Mouse (Mus musculus): ENCODE results near the gene Bpgm. TPM values are rescaled to one million over a fixed set of nuclear protein-coding genes. Genes with fewer than 3 reads are reported as not detected.

Bpgm gene
- polyA plus RNA-seq, 1 experiment from 2014 or later: 96.2 TPM

- Histone ChIP-seq H3K27me3 (ENCODE audit: control insufficient read depth, insufficient read depth, low read length) (no peaks in the 10 kb centered on the region), H3K4me1 (ENCODE audit: control insufficient read depth, insufficient read depth, low read length) (no peaks in the 10 kb centered on the region), H3K9me3 (replicated peaks; ENCODE audit: control insufficient read depth, low read length) (no peaks in the 10 kb centered on the region), H3K4me3 (ENCODE audit: low read length) (no peak overlapping the region), H3K9ac (ENCODE audit: low read length) (no peak overlapping the region), H3K4me2 (ENCODE audit: low read depth, low read length) (no peak overlapping the region), H3K27ac (ENCODE audit: low read length) (no peak overlapping the region), H3K36me3 (ENCODE audit: control insufficient read depth, insufficient read depth) (no peaks in the 10 kb centered on the region)
- WGBS: 41% methylated on average over 4 of the region's 4 CpGs
- ATAC-seq (replicated peaks; ENCODE audit: extremely low read depth, insufficient read depth, low FRiP score): no peak
Measured at GRCm38 (mm10) chr6:34460651-34461050, 15.4 kb upstream of the Bpgm start.

GRCm38 (mm10) chr6:34463582-34463981, 12.4 kb upstream of the Bpgm start:
- no peaks in the 10 kb centered on the region for H3K9me3 ChIP-seq (replicated peaks; ENCODE audit: control insufficient read depth, low read length)
- H3K4me2 ChIP-seq (ENCODE audit: low read depth, low read length): no peak overlapping the region
- H3K27ac ChIP-seq (ENCODE audit: low read length): no peak overlapping the region
- no peak overlapping the region for H3K4me3 ChIP-seq (ENCODE audit: low read length)
- no peak overlapping the region for H3K9ac ChIP-seq (ENCODE audit: low read length)
- no peaks in the 10 kb centered on the region for H3K36me3 ChIP-seq (ENCODE audit: control insufficient read depth, insufficient read depth)
- 76% methylated on average over 4 of the region's 4 CpGs for WGBS
- no peaks in the 10 kb centered on the region for H3K27me3 ChIP-seq (ENCODE audit: control insufficient read depth, insufficient read depth, low read length)
- no peaks in the 10 kb centered on the region for H3K4me1 ChIP-seq (ENCODE audit: control insufficient read depth, insufficient read depth, low read length)
- ATAC-seq (replicated peaks; ENCODE audit: extremely low read depth, insufficient read depth, low FRiP score): no peak

GRCm38 (mm10) chr6:34471434-34472110, 4.4 kb upstream of the Bpgm start:
- Histone ChIP-seq H3K4me1 (ENCODE audit: control insufficient read depth, insufficient read depth, low read length) (peaks cover under 1% of the 10 kb centered on the region), H3K27ac (ENCODE audit: low read length) (no peak overlapping the region), H3K4me2 (ENCODE audit: low read depth, low read length) (no peak overlapping the region), H3K4me3 (ENCODE audit: low read length) (no peak overlapping the region), H3K9ac (ENCODE audit: low read length) (no peak overlapping the region), H3K27me3 (ENCODE audit: control insufficient read depth, insufficient read depth, low read length) (no peaks in the 10 kb centered on the region), H3K9me3 (replicated peaks; ENCODE audit: control insufficient read depth, low read length) (no peaks in the 10 kb centered on the region), H3K36me3 (ENCODE audit: control insufficient read depth, insufficient read depth) (no peaks in the 10 kb centered on the region)
- WGBS: 56% methylated on average over 12 of the region's 12 CpGs
- no peak for ATAC-seq (replicated peaks; ENCODE audit: extremely low read depth, insufficient read depth, low FRiP score)

GRCm38 (mm10) chr6:34473346-34473745, 2.7 kb upstream of the Bpgm start:
- WGBS: 77% methylated on average over 1 of the region's 1 CpGs
- Histone ChIP-seq H3K4me3 (ENCODE audit: low read length) (no peak overlapping the region), H3K4me1 (ENCODE audit: control insufficient read depth, insufficient read depth, low read length) (peaks cover 5% of the 10 kb centered on the region), H3K36me3 (ENCODE audit: control insufficient read depth, insufficient read depth) (no peaks in the 10 kb centered on the region), H3K27ac (ENCODE audit: low read length) (no peak overlapping the region), H3K4me2 (ENCODE audit: low read depth, low read length) (no peak overlapping the region), H3K9me3 (replicated peaks; ENCODE audit: control insufficient read depth, low read length) (no peaks in the 10 kb centered on the region), H3K27me3 (ENCODE audit: control insufficient read depth, insufficient read depth, low read length) (no peaks in the 10 kb centered on the region), H3K9ac (ENCODE audit: low read length) (no peak overlapping the region)
- no peak for ATAC-seq (replicated peaks; ENCODE audit: extremely low read depth, insufficient read depth, low FRiP score)

GRCm38 (mm10) chr6:34474031-34474430, 2.0 kb upstream of the Bpgm start:
- Histone ChIP-seq H3K36me3 (ENCODE audit: control insufficient read depth, insufficient read depth) (no peaks in the 10 kb centered on the region), H3K27me3 (ENCODE audit: control insufficient read depth, insufficient read depth, low read length) (no peaks in the 10 kb centered on the region), H3K4me3 (ENCODE audit: low read length) (no peak overlapping the region), H3K4me2 (ENCODE audit: low read depth, low read length) (no peak overlapping the region), H3K27ac (ENCODE audit: low read length) (no peak overlapping the region), H3K4me1 (ENCODE audit: control insufficient read depth, insufficient read depth, low read length) (peaks cover 5% of the 10 kb centered on the region), H3K9me3 (replicated peaks; ENCODE audit: control insufficient read depth, low read length) (no peaks in the 10 kb centered on the region), H3K9ac (ENCODE audit: low read length) (no peak overlapping the region)
- 57% methylated on average over 3 of the region's 3 CpGs for WGBS
- no peak for ATAC-seq (replicated peaks; ENCODE audit: extremely low read depth, insufficient read depth, low FRiP score)

GRCm38 (mm10) chr6:34475391-34475790, 616 bp upstream of the Bpgm start:
- Histone ChIP-seq H3K4me2 (ENCODE audit: low read depth, low read length) (peak overlapping the region; percentile 77), H3K9me3 (replicated peaks; ENCODE audit: control insufficient read depth, low read length) (no peaks in the 10 kb centered on the region), H3K27me3 (ENCODE audit: control insufficient read depth, insufficient read depth, low read length) (no peaks in the 10 kb centered on the region), H3K4me1 (ENCODE audit: control insufficient read depth, insufficient read depth, low read length) (peaks cover 8% of the 10 kb centered on the region), H3K27ac (ENCODE audit: low read length) (no peak overlapping the region; the same call in 1 of the 2 replicates), H3K4me3 (ENCODE audit: low read length) (peak overlapping the region; percentile 88), H3K36me3 (ENCODE audit: control insufficient read depth, insufficient read depth) (no peaks in the 10 kb centered on the region), H3K9ac (ENCODE audit: low read length) (peak overlapping the region; percentile 82)
- WGBS: 9% methylated on average over 6 of the region's 6 CpGs
- no peak for ATAC-seq (replicated peaks; ENCODE audit: extremely low read depth, insufficient read depth, low FRiP score)

GRCm38 (mm10) chr6:34478036-34478435, 2.0 kb downstream of the Bpgm start:
- H3K9ac ChIP-seq (ENCODE audit: low read length): no peak overlapping the region

GRCm38 (mm10) chr6:34478677-34479360, 2.8 kb downstream of the Bpgm start:
- Histone ChIP-seq H3K36me3 (ENCODE audit: control insufficient read depth, insufficient read depth) (no peaks in the 10 kb centered on the region), H3K27me3 (ENCODE audit: control insufficient read depth, insufficient read depth, low read length) (no peaks in the 10 kb centered on the region), H3K4me1 (ENCODE audit: control insufficient read depth, insufficient read depth, low read length) (peaks cover 13% of the 10 kb centered on the region), H3K4me3 (ENCODE audit: low read length) (no peak overlapping the region), H3K4me2 (ENCODE audit: low read depth, low read length) (no peak overlapping the region), H3K9me3 (replicated peaks; ENCODE audit: control insufficient read depth, low read length) (no peaks in the 10 kb centered on the region), H3K9ac (ENCODE audit: low read length) (no peak overlapping the region), H3K27ac (ENCODE audit: low read length) (no peak overlapping the region)
- ATAC-seq (replicated peaks; ENCODE audit: extremely low read depth, insufficient read depth, low FRiP score): no peak
- 54% methylated on average over 6 of the region's 6 CpGs for WGBS

More at GRCm38 (mm10) chr6:34478036-34478435, 2.0 kb downstream of the Bpgm start:
- Histone ChIP-seq H3K36me3 (ENCODE audit: control insufficient read depth, insufficient read depth) (no peaks in the 10 kb centered on the region), H3K27ac (ENCODE audit: low read length) (no peak overlapping the region), H3K4me1 (ENCODE audit: control insufficient read depth, insufficient read depth, low read length) (peaks cover 13% of the 10 kb centered on the region), H3K27me3 (ENCODE audit: control insufficient read depth, insufficient read depth, low read length) (no peaks in the 10 kb centered on the region), H3K4me2 (ENCODE audit: low read depth, low read length) (no peak overlapping the region), H3K4me3 (ENCODE audit: low read length) (no peak overlapping the region), H3K9me3 (replicated peaks; ENCODE audit: control insufficient read depth, low read length) (no peaks in the 10 kb centered on the region)
- 90% methylated on average over 7 of the region's 7 CpGs for WGBS
- no peak for ATAC-seq (replicated peaks; ENCODE audit: extremely low read depth, insufficient read depth, low FRiP score)

GRCm38 (mm10) chr6:34479531-34479930, 3.5 kb downstream of the Bpgm start:
- ATAC-seq (replicated peaks; ENCODE audit: extremely low read depth, insufficient read depth, low FRiP score): no peak
- Histone ChIP-seq H3K9me3 (replicated peaks; ENCODE audit: control insufficient read depth, low read length) (no peaks in the 10 kb centered on the region), H3K4me2 (ENCODE audit: low read depth, low read length) (no peak overlapping the region), H3K9ac (ENCODE audit: low read length) (no peak overlapping the region), H3K27me3 (ENCODE audit: control insufficient read depth, insufficient read depth, low read length) (no peaks in the 10 kb centered on the region), H3K4me3 (ENCODE audit: low read length) (no peak overlapping the region), H3K36me3 (ENCODE audit: control insufficient read depth, insufficient read depth) (no peaks in the 10 kb centered on the region), H3K4me1 (ENCODE audit: control insufficient read depth, insufficient read depth, low read length) (peaks cover 13% of the 10 kb centered on the region), H3K27ac (ENCODE audit: low read length) (no peak overlapping the region)
- 41% methylated on average over 8 of the region's 8 CpGs for WGBS

Measured in heart, embryonic 16.5 days (tissue).